Mouse (Mus musculus): ENCODE measurements around the gene Gal3st4.

The Gal3st4 gene

GRCm38 (mm10) chr5:138262001-138262400 lies 10.6 kb downstream of the Gal3st4 start:
- DNase-seq (ENCODE audit: low spot score in 2 of 2) = no peak

- no peak for DNase-seq (ENCODE audit: low spot score in 2 of 2)
Measured at GRCm38 (mm10) chr5:138260834-138261233, 11.8 kb downstream of the Gal3st4 start.

GRCm38 (mm10) chr5:138260051-138260450 lies 12.6 kb downstream of the Gal3st4 start:
- no peak for DNase-seq (ENCODE audit: low spot score in 2 of 2)

DNA sequence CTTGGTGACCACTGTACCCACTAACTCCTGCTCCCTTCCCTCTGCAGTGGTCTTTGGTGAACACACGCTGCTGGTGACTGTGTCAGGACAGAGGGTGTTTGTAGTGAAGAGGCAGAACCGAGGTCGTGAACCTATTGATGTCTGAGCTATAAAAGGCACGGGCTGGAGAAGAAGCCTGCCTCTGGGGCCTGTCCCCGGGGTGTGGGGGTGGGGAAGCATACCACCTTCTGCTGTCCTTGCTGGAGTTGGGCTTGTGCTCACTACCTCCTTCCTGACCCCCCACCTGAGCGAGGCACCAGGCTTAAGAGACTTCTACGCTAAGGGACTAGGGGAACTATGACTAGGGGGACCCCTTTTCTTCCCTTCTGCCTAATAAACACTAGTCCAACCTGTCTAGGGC lies 13.6 kb downstream of the Gal3st4 start:
- no peak for DNase-seq (ENCODE audit: low spot score in 2 of 2)

GRCm38 (mm10) chr5:138258542-138258941 lies 14.1 kb downstream of the Gal3st4 start:
- no peak for DNase-seq (ENCODE audit: low spot score in 2 of 2)

DNA sequence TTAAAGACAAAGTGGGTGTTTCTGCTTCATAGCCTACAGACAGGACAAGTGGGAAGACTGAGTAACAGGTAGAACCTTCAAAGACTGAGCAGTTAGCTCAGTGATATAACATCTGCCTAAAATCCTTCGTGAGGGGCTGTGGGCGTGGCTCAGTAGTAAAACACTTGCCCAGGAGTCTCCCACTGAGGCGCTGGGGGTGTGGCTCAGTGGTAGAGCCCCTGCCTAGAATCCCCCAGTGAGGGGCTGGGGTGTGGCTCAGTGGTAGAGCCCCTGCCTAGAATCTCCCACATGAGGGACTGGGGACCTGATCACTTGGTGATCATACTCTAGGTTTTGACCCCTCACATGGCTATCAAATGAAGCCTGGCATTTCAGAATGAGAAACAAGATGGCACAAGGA lies 14.6 kb downstream of the Gal3st4 start:
- DNase-seq (ENCODE audit: low spot score in 2 of 2) = no peak

- no peak for DNase-seq (ENCODE audit: low spot score in 2 of 2)
Measured at GRCm38 (mm10) chr5:138257585-138257978, 15.1 kb downstream of the Gal3st4 start.

DNA sequence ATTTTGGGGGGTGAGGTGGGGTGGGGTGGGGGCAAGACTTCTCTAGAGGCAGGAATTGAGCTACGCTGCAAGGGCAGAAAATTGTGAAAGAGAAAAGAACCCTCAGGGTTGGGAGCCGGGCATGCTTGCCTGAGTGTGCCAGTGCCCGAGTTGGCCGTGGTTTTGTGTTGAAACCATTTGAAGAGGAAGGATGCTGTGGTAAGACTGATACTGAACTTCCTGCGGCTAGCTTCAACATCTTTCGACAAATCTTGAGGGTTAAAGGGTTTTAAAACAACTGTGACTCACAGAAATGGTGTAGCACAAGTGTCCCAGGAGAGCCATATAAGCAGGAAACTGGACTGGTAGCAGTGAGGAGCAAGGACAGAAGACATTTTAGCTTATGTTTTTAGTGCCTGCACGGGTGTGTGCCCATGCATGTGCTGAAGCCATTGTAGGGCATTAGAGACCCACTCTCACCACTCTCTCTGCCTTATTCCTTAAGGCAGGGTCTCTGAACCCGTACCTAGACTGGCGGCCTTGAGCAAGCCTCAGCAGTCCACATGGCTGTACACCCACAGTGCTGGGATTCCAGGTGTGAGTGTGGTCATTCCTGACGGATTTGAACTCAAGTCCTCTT lies 15.6 kb downstream of the Gal3st4 start:
- no peak for DNase-seq (ENCODE audit: low spot score in 2 of 2)

- no peak for DNase-seq (ENCODE audit: low spot score in 2 of 2)
Measured at GRCm38 (mm10) chr5:138256094-138256467, 16.6 kb downstream of the Gal3st4 start.

GRCm38 (mm10) chr5:138255353-138256093 lies 17.1 kb downstream of the Gal3st4 start, which contains the start of gene Lamtor4:
TSS of gene Lamtor4 (plus strand) at chr5:138255482.
- peak; percentile 94 to 95 for DNase-seq (ENCODE audit: low spot score in 2 of 2)

GRCm38 (mm10) chr5:138253061-138253460 lies 19.6 kb downstream of the Gal3st4 start:
- no peak for DNase-seq (ENCODE audit: low spot score in 2 of 2)

DNA sequence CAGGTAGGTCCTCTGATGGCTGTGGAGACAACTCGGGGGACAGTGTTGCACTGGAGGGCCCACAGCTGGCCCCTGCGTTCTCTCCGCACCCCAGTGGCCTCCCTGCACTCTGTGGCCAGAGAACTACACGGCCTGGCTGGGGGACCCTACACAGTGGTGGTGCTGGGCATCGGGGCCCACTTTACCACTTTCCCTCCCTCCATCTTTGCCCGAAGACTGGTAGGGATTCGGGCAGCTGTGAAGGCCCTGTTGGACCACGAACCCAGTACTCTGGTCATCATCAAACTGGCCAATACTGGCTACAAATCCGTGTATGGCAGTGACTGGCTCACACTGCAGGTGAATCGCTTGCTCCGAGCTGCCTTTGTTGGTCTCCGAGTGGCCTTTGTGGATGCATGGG lies 21.5 kb downstream of the Gal3st4 start:
- DNase-seq (ENCODE audit: low spot score in 2 of 2) = no peak

DNA sequence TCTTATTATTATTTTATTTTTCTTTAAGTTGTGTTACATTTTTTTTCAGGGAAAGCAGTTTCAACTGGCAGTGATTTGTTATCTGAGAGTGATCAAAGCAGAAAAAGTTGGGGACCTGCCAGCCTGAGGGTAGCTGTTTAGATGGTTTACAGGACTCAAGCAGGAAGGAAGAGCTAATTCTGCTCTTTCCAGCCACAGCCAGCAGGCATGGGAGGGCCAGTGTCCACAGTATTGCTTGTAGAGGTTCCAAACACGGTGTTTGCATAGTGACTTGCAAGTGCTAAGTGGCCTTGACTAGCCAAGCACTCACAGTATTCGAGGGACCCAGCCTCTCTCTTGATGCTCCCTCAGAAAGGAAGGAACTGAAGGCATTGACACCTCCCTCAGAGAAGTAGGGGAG lies 31.1 kb downstream of the Gal3st4 start:
- no peak for DNase-seq (ENCODE audit: low spot score in 2 of 2)

GRCm38 (mm10) chr5:138234224-138234623 lies 38.4 kb downstream of the Gal3st4 start:
- DNase-seq (ENCODE audit: low spot score in 2 of 2) = no peak

DNA sequence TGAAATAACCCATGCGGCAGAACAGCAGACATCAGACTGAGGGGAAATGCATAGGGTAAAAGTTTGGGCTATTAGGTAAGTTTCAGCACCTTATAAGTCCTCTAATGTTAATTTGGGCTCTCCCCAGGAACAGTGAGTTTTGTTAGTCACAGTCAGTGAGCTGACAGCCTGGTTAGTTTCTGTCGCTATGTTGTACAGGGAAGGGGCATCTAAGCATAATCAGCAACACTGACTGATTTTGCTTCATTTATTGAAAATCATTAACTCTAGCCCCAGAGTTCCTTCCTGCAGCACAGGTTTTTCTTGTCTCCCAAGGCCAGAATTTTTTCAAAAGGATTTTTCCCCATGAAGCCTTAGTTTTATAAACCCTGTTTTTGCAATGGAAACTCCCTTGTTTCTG lies 38.9 kb downstream of the Gal3st4 start:
- DNase-seq (ENCODE audit: low spot score in 2 of 2) = no peak

- no peak for DNase-seq (ENCODE audit: low spot score in 2 of 2)
Measured at GRCm38 (mm10) chr5:138229511-138229910, 43.1 kb downstream of the Gal3st4 start.

DNA sequence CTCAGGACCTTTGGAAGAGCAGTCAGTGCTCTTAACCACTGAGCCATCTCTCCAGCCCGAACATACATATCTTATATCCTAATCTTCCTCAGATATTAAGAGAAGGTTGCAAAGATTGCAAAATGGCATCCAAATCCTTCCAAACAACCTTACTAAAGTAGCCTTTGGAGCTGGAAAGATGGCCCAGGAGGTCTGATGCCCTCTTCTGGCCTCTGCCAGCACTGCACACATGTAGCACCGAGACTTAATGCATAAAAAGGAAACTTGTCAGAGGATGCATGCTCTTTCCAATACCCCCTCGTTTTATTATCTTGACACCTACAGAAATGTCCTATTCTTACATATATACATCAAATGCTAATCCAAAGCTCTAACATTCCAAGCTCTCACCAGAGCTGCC lies 44.6 kb downstream of the Gal3st4 start:
- DNase-seq (ENCODE audit: low spot score in 2 of 2) = peak in 1 of 2 experiments; percentile 5

DNA sequence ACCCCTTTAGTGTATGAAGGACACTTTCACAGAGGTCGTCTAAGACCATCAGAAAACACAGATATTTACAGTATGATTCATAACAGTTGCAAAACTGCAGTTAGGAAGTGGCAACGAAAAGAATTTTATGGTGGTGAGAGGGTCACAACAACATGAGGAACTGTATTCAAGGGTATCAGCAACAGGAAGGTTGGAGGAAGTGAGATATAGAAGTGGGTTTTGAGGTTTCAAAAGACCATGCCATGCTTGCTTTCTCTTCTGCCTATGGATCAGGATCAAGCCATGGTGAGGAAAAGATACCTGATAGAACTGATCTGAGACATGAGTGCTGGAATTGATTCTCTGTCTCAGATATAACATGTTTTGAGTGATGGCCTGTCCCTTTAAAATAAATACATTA lies 45.3 kb downstream of the Gal3st4 start:
- DNase-seq (ENCODE audit: low spot score in 2 of 2) = no peak

- no peak for DNase-seq (ENCODE audit: low spot score in 2 of 2)
Measured at GRCm38 (mm10) chr5:138226491-138226890, 46.1 kb downstream of the Gal3st4 start.

DNA sequence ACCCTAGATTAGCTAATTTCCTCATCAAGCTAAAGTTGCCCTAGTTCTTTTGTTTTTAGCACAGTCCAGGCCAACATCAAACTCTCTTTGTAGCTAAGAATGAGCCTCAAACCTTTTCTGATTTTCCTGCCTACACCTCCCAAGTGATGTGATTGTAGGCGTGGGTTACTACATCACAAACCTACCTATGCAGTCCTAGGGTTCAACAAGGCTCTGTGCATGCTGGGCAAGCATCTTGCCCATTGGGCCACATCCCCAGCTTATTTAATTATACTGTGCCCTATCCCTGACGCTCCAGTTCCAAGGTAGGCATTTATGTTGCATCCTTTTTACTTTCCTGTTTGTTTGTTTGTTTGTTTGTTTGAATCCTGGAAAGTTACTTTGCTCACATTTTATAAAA lies 46.9 kb downstream of the Gal3st4 start, which contains the start of gene Nxpe5:
TSS of gene Nxpe5 (plus strand) at position 199 of the 400 bp plus-strand sequence.
- no peak for DNase-seq (ENCODE audit: low spot score in 2 of 2)

- DNase-seq (ENCODE audit: low spot score in 2 of 2) = no peak
Measured at GRCm38 (mm10) chr5:138223287-138223686, 49.4 kb downstream of the Gal3st4 start.

DNA sequence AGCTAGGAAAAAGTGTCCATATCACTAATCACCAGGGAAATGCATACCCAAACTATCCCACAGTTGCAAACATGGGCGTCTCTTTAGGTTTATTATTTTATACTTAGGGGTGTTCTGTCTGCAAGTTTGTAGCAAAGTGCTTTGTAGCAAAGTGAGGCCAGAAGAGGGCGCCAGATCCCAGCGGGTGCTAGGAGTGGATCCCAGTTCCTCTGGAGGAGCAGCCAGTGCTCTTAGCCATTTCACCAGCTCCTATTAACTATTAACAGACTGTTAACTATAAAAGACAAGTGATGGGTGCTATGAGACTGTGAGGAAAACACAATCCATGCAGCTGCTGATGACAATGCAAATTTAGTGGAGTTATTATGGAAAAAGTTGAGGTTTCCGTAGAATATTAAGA lies 50.5 kb downstream of the Gal3st4 start:
- peak; percentile 45 to 82 for DNase-seq (ENCODE audit: low spot score in 2 of 2)

GRCm38 (mm10) chr5:138219864-138220263 lies 52.8 kb downstream of the Gal3st4 start:
- no peak for DNase-seq (ENCODE audit: low spot score in 2 of 2)
